Mouse (Mus musculus) heart, adult 11 months (tissue): ENCODE measurements around the gene Gtf2f2.
"Not testable (repeated sequence)": the region's sequence is repeated elsewhere in the genome, so short reads cannot be mapped to it uniquely, and the experiment has no call there.

ENCODE experiments used
- DNase-seq: peaks from one replicate; pipeline ENCODE4 v3.0.0; 2022

The Gtf2f2 gene

GRCm38 (mm10) chr14:75992371-75992770 is 18.3 kb downstream of the Gtf2f2 start:
- no peak for DNase-seq

- no peak for DNase-seq
Observed at GRCm38 (mm10) chr14:75990936-75991335, 19.7 kb downstream of the Gtf2f2 start.

- no peak for DNase-seq
Observed at GRCm38 (mm10) chr14:75989168-75989567, 21.5 kb downstream of the Gtf2f2 start.

GRCm38 (mm10) chr14:75986878-75987483 is 23.7 kb downstream of the Gtf2f2 start:
- no peak for DNase-seq

GRCm38 (mm10) chr14:75985112-75985511 is 25.6 kb downstream of the Gtf2f2 start:
- DNase-seq, result no peak

- DNase-seq, result no peak
Observed at GRCm38 (mm10) chr14:75983891-75984290, 26.8 kb downstream of the Gtf2f2 start.

- DNase-seq, result no peak
Observed at GRCm38 (mm10) chr14:75981231-75981630, 29.4 kb downstream of the Gtf2f2 start.

- no peak for DNase-seq
Observed at GRCm38 (mm10) chr14:75976107-75976506, 34.6 kb downstream of the Gtf2f2 start.

GRCm38 (mm10) chr14:75967291-75967690 is 43.4 kb downstream of the Gtf2f2 start:
- DNase-seq, result no peak

GRCm38 (mm10) chr14:75964433-75964832 is 46.2 kb downstream of the Gtf2f2 start:
- DNase-seq, result no peak

- no peak for DNase-seq
Observed at GRCm38 (mm10) chr14:75964000-75964399, 46.7 kb downstream of the Gtf2f2 start.

- DNase-seq, result no peak
Observed at GRCm38 (mm10) chr14:75963215-75963614, 47.5 kb downstream of the Gtf2f2 start.

- DNase-seq, result no peak
Observed at GRCm38 (mm10) chr14:75962250-75962649, 48.4 kb downstream of the Gtf2f2 start.

GRCm38 (mm10) chr14:75954766-75955165 is 55.9 kb downstream of the Gtf2f2 start, which contains the start of gene Kctd4:
TSS of gene Kctd4 (plus strand) at chr14:75955009.
- peak; percentile 79 for DNase-seq

- peak; percentile 74 for DNase-seq
Observed at GRCm38 (mm10) chr14:75953011-75953410, 57.7 kb downstream of the Gtf2f2 start.

- peak; percentile 36 for DNase-seq
Observed at GRCm38 (mm10) chr14:75947674-75948073, 63.0 kb downstream of the Gtf2f2 start.

GRCm38 (mm10) chr14:75942365-75942764 is 68.3 kb downstream of the Gtf2f2 start:
- peak; percentile 57 for DNase-seq

- no peak for DNase-seq
Observed at GRCm38 (mm10) chr14:75941500-75941899, 69.2 kb downstream of the Gtf2f2 start.

GRCm38 (mm10) chr14:75937714-75938113 is 73.0 kb downstream of the Gtf2f2 start:
- DNase-seq, result peak; percentile 8

GRCm38 (mm10) chr14:75934359-75934758 is 76.3 kb downstream of the Gtf2f2 start:
- DNase-seq, result peak; percentile 43

GRCm38 (mm10) chr14:75931266-75931665 is 79.4 kb downstream of the Gtf2f2 start:
- peak; percentile 85 for DNase-seq

- not testable (repeated sequence) for DNase-seq
Observed at GRCm38 (mm10) chr14:75929713-75930112, 81.0 kb downstream of the Gtf2f2 start.

GRCm38 (mm10) chr14:75923314-75924052 is 87.2 kb downstream of the Gtf2f2 start:
- peak; percentile 28 for DNase-seq

GRCm38 (mm10) chr14:75912665-75913064 is 98.0 kb downstream of the Gtf2f2 start:
- DNase-seq, result peak; percentile 43
